Mouse (Mus musculus) midbrain, embryonic 15.5 days (tissue): ENCODE results near the gene Lpp. TPM values are rescaled to one million over a fixed set of nuclear protein-coding genes. Genes with fewer than 3 reads are reported as not detected.

ENCODE experiments used
- ATAC-seq: fragments of 200-750 bp; cut with Nextera tagmentation; replicated peaks from 2 replicates; pipeline ENCODE4 v1.8.0; 2017; ENCODE audit warnings: moderate TSS enrichment
- H3K27ac ChIP-seq: fragments of 300-500 bp; sonication (generic); 2 replicates; pipeline ENCODE4 v1.5.1; 2015; ENCODE audit warnings: mild to moderate bottlenecking, inconsistent platforms
- H3K27me3 ChIP-seq: fragments of 300-500 bp; sonication (generic); replicated peaks from 2 replicates; pipeline ENCODE4 v1.6.1; 2015; ENCODE audit warnings: inconsistent platforms
- H3K36me3 ChIP-seq: fragments of 300-500 bp; sonication (generic); replicated peaks from 2 replicates; pipeline ENCODE4 v1.6.1; 2015; ENCODE audit warnings: inconsistent platforms
- H3K4me1 ChIP-seq: fragments of 300-500 bp; sonication (generic); 2 replicates; pipeline ENCODE4 v1.6.1; 2015; ENCODE audit warnings: inconsistent platforms
- H3K4me2 ChIP-seq: fragments of 300-500 bp; sonication (generic); 2 replicates; pipeline ENCODE4 v1.6.1; 2015; ENCODE audit warnings: inconsistent platforms, mild to moderate bottlenecking, moderate library complexity
- H3K4me3 ChIP-seq: fragments of 300-500 bp; sonication (generic); 2 replicates; pipeline ENCODE4 v1.5.1; 2015; ENCODE audit warnings: mild to moderate bottlenecking, inconsistent platforms
- H3K9ac ChIP-seq: fragments of 300-500 bp; sonication (generic); 2 replicates; pipeline ENCODE4 v1.6.1; 2015; ENCODE audit warnings: mild to moderate bottlenecking, inconsistent platforms
- H3K9me3 ChIP-seq: fragments of 300-500 bp; sonication (generic); 2 replicates; pipeline ENCODE4 v1.6.1; 2016; ENCODE audit warnings: inconsistent platforms
- WGBS: fragments of 180-500 bp; shearing (Covaris S2); methylation state at CpG from one replicate; pipeline ENCODE4 v1.1.7; 2015; ENCODE audit warnings: mixed read lengths; 5-methylcytosine and 5-hydroxymethylcytosine counted together
- polyA plus RNA-seq: library from polyadenylated mRNA; unstranded; fragments of >200 nt; fragmentation: Nextera tagmentation; extraction: Ambion mirVana; gene quantifications from 2 replicates; pipeline ENCODE4 v1.2.1, GENCODE M21; 2015

Gene Lpp
- polyA plus RNA-seq, 1 experiment from 2014 or later = 10.4 TPM

GRCm38 (mm10) chr16:24737362-24738057, 344.2 kb downstream of the Lpp start:
- no peak overlapping the region for H3K4me2 ChIP-seq
- ATAC-seq = no peak
- no peak overlapping the region for H3K27ac ChIP-seq
- H3K27me3 ChIP-seq = no peaks in the 10 kb centered on the region
- no peak overlapping the region for H3K4me3 ChIP-seq
- no peaks in the 10 kb centered on the region for H3K36me3 ChIP-seq
- H3K9ac ChIP-seq = no peak overlapping the region
- no peaks in the 10 kb centered on the region for H3K9me3 ChIP-seq
- WGBS = 45% methylated on average over 10 of the region's 10 CpGs
- peaks cover 13% of the 10 kb centered on the region; the same call in 1 of the 2 replicates for H3K4me1 ChIP-seq

GRCm38 (mm10) chr16:24740714-24741113, 347.4 kb downstream of the Lpp start:
- no peaks in the 10 kb centered on the region for H3K9me3 ChIP-seq
- no peaks in the 10 kb centered on the region for H3K27me3 ChIP-seq
- no peak overlapping the region for H3K4me2 ChIP-seq
- H3K27ac ChIP-seq = no peak overlapping the region
- H3K9ac ChIP-seq = no peak overlapping the region
- H3K4me3 ChIP-seq = no peak overlapping the region
- WGBS = 80% methylated on average over 4 of the region's 4 CpGs
- peaks cover 13% of the 10 kb centered on the region; the same call in 1 of the 2 replicates for H3K4me1 ChIP-seq
- no peaks in the 10 kb centered on the region for H3K36me3 ChIP-seq
- no peak for ATAC-seq

- no peaks in the 10 kb centered on the region for H3K27me3 ChIP-seq
- H3K36me3 ChIP-seq = no peaks in the 10 kb centered on the region
- no peak for ATAC-seq
- no peaks in the 10 kb centered on the region for H3K4me1 ChIP-seq
- H3K9me3 ChIP-seq = no peaks in the 10 kb centered on the region
- no peak overlapping the region for H3K4me3 ChIP-seq
- no peak overlapping the region for H3K4me2 ChIP-seq
- H3K27ac ChIP-seq = no peak overlapping the region
- H3K9ac ChIP-seq = no peak overlapping the region
Observed at GRCm38 (mm10) chr16:24749816-24750215, 356.5 kb downstream of the Lpp start.

GRCm38 (mm10) chr16:24756141-24756540, 362.8 kb downstream of the Lpp start:
- H3K27me3 ChIP-seq = no peaks in the 10 kb centered on the region
- no peaks in the 10 kb centered on the region for H3K36me3 ChIP-seq
- no peaks in the 10 kb centered on the region for H3K9me3 ChIP-seq
- no peaks in the 10 kb centered on the region for H3K4me1 ChIP-seq
- H3K9ac ChIP-seq = no peak overlapping the region
- no peak overlapping the region for H3K27ac ChIP-seq
- no peak overlapping the region for H3K4me3 ChIP-seq
- H3K4me2 ChIP-seq = no peak overlapping the region
- ATAC-seq = no peak
- 90% methylated on average over 9 of the region's 9 CpGs for WGBS

GRCm38 (mm10) chr16:24766051-24766450, 372.7 kb downstream of the Lpp start:
- Histone ChIP-seq H3K27me3 (no peaks in the 10 kb centered on the region), H3K27ac (no peak overlapping the region), H3K4me3 (no peak overlapping the region), H3K4me1 (no peaks in the 10 kb centered on the region), H3K4me2 (no peak overlapping the region), H3K9me3 (no peaks in the 10 kb centered on the region), H3K9ac (no peak overlapping the region), H3K36me3 (no peaks in the 10 kb centered on the region)
- no peak for ATAC-seq
- 97% methylated on average over 3 of the region's 3 CpGs for WGBS

- no peak overlapping the region for H3K4me3 ChIP-seq
- no peaks in the 10 kb centered on the region for H3K36me3 ChIP-seq
- H3K4me2 ChIP-seq = no peak overlapping the region
- H3K9ac ChIP-seq = no peak overlapping the region
- H3K27me3 ChIP-seq = no peaks in the 10 kb centered on the region
- no peaks in the 10 kb centered on the region for H3K4me1 ChIP-seq
- H3K9me3 ChIP-seq = no peaks in the 10 kb centered on the region
- no peak for ATAC-seq
- WGBS = 82% methylated on average over 2 of the region's 2 CpGs
- H3K27ac ChIP-seq = no peak overlapping the region
Observed at GRCm38 (mm10) chr16:24766596-24766995, 373.3 kb downstream of the Lpp start.

- ATAC-seq = no peak
- no peaks in the 10 kb centered on the region for H3K36me3 ChIP-seq
- H3K4me2 ChIP-seq = no peak overlapping the region
- H3K27ac ChIP-seq = no peak overlapping the region
- no peak overlapping the region for H3K4me3 ChIP-seq
- H3K9me3 ChIP-seq = no peaks in the 10 kb centered on the region
- no peak overlapping the region for H3K9ac ChIP-seq
- no peaks in the 10 kb centered on the region for H3K4me1 ChIP-seq
- WGBS = 83% methylated on average over 2 of the region's 2 CpGs
- no peaks in the 10 kb centered on the region for H3K27me3 ChIP-seq
Observed at GRCm38 (mm10) chr16:24777053-24777452, 383.7 kb downstream of the Lpp start.

- peak; percentile 96 for ATAC-seq
- 59% methylated on average over 8 of the region's 8 CpGs for WGBS
Observed at GRCm38 (mm10) chr16:24778432-24779274, 385.3 kb downstream of the Lpp start.

GRCm38 (mm10) chr16:24780545-24780944, 387.2 kb downstream of the Lpp start:
- Histone ChIP-seq H3K4me1 (no peaks in the 10 kb centered on the region), H3K9ac (no peak overlapping the region)

More at GRCm38 (mm10) chr16:24778432-24779274, 385.3 kb downstream of the Lpp start:
- H3K4me2 ChIP-seq = no peak overlapping the region
- H3K36me3 ChIP-seq = no peaks in the 10 kb centered on the region
- H3K4me1 ChIP-seq = no peaks in the 10 kb centered on the region
- no peaks in the 10 kb centered on the region for H3K27me3 ChIP-seq
- H3K9me3 ChIP-seq = no peaks in the 10 kb centered on the region
- H3K4me3 ChIP-seq = no peak overlapping the region
- no peak overlapping the region for H3K9ac ChIP-seq
- H3K27ac ChIP-seq = no peak overlapping the region

GRCm38 (mm10) chr16:24781922-24782321, 388.6 kb downstream of the Lpp start:
- Histone ChIP-seq H3K27ac (no peak overlapping the region), H3K4me1 (no peaks in the 10 kb centered on the region), H3K36me3 (no peaks in the 10 kb centered on the region), H3K4me3 (no peak overlapping the region), H3K9me3 (no peaks in the 10 kb centered on the region), H3K27me3 (no peaks in the 10 kb centered on the region), H3K4me2 (no peak overlapping the region), H3K9ac (no peak overlapping the region)
- 85% methylated on average over 3 of the region's 3 CpGs for WGBS
- no peak for ATAC-seq

More at GRCm38 (mm10) chr16:24780545-24780944, 387.2 kb downstream of the Lpp start:
- Histone ChIP-seq H3K4me2 (no peak overlapping the region), H3K4me3 (no peak overlapping the region), H3K36me3 (no peaks in the 10 kb centered on the region), H3K27me3 (no peaks in the 10 kb centered on the region), H3K27ac (no peak overlapping the region), H3K9me3 (no peaks in the 10 kb centered on the region)
- WGBS = 54% methylated on average over 7 of the region's 7 CpGs
- ATAC-seq = no peak

GRCm38 (mm10) chr16:24785651-24786050, 392.3 kb downstream of the Lpp start:
- Histone ChIP-seq H3K27me3 (no peaks in the 10 kb centered on the region), H3K9me3 (no peaks in the 10 kb centered on the region), H3K4me2 (no peak overlapping the region), H3K4me3 (no peak overlapping the region), H3K9ac (no peak overlapping the region), H3K36me3 (no peaks in the 10 kb centered on the region), H3K4me1 (no peaks in the 10 kb centered on the region), H3K27ac (no peak overlapping the region)
- no peak for ATAC-seq
- 77% methylated on average over 1 of the region's 1 CpGs for WGBS

- no peaks in the 10 kb centered on the region for H3K9me3 ChIP-seq
- H3K4me3 ChIP-seq = no peak overlapping the region
- no peak for ATAC-seq
- 93% methylated on average over 3 of the region's 3 CpGs for WGBS
- no peak overlapping the region for H3K9ac ChIP-seq
- H3K27me3 ChIP-seq = no peaks in the 10 kb centered on the region
- H3K27ac ChIP-seq = no peak overlapping the region
- H3K4me1 ChIP-seq = no peaks in the 10 kb centered on the region
- H3K36me3 ChIP-seq = no peaks in the 10 kb centered on the region
- H3K4me2 ChIP-seq = no peak overlapping the region
Observed at GRCm38 (mm10) chr16:24788973-24789372, 395.7 kb downstream of the Lpp start.
